Mouse (Mus musculus) embryonic facial prominence, embryonic 14.5 days (tissue): ENCODE measurements around the gene Amz2. TPM values are rescaled to one million over a fixed set of nuclear protein-coding genes. Genes with fewer than 3 reads are reported as not detected.

Experiments used
- ATAC-seq: fragments of 200-750 bp; cut with Nextera tagmentation; 2 replicates; pipeline ENCODE4 v1.8.0; 2017; ENCODE audit warnings: low read depth, moderate number of reproducible peaks, moderate TSS enrichment
- DNase-seq: peaks from one replicate; pipeline ENCODE4 v3.0.0-alpha.2; 2015; ENCODE audit warnings: low spot score
- H3K27ac ChIP-seq: fragments of 300-500 bp; sonication (generic); replicated peaks from 2 replicates; pipeline ENCODE4 v1.5.1; 2014; ENCODE audit warnings: low read depth, mild to moderate bottlenecking, low read length, moderate library complexity
- H3K27me3 ChIP-seq: fragments of 300-500 bp; sonication (generic); replicated peaks from 2 replicates; pipeline ENCODE4 v1.6.1; 2014; ENCODE audit warnings: low read length; ENCODE audit not compliant: control insufficient read depth, insufficient read depth
- H3K36me3 ChIP-seq: fragments of 300-500 bp; sonication (generic); 2 replicates; pipeline ENCODE4 v1.6.1; 2014; ENCODE audit warnings: low read length, mixed read lengths; ENCODE audit not compliant: control insufficient read depth, insufficient read depth
- H3K4me1 ChIP-seq: fragments of 300-500 bp; sonication (generic); 2 replicates; pipeline ENCODE4 v1.6.1; 2014; ENCODE audit warnings: antibody characterized with exemption, low read length; ENCODE audit not compliant: control insufficient read depth, insufficient read depth
- H3K4me2 ChIP-seq: fragments of 300-500 bp; sonication (generic); 2 replicates; pipeline ENCODE4 v1.6.1; 2014; ENCODE audit warnings: low read depth, mild to moderate bottlenecking, low read length, moderate library complexity, mixed read lengths
- H3K4me3 ChIP-seq: fragments of 300-500 bp; sonication (generic); 2 replicates; pipeline ENCODE4 v1.5.1; 2014; ENCODE audit warnings: low read depth, mild to moderate bottlenecking, low read length
- H3K9ac ChIP-seq: fragments of 300-500 bp; sonication (generic); 2 replicates; pipeline ENCODE4 v1.6.1; 2014; ENCODE audit warnings: low read depth, mild to moderate bottlenecking, low read length, moderate library complexity, mixed read lengths
- H3K9me3 ChIP-seq: fragments of 300-500 bp; sonication (generic); 2 replicates; pipeline ENCODE4 v1.6.1; 2016; ENCODE audit warnings: low read length; ENCODE audit not compliant: control insufficient read depth
- WGBS: fragments of 180-500 bp; shearing (Covaris S2); extraction: QIAGEN DNeasy Blood & Tissue Kit; methylation state at CpG from one replicate; pipeline ENCODE4 v1.1.7; 2014; 5-methylcytosine and 5-hydroxymethylcytosine counted together
- polyA plus RNA-seq: library from polyadenylated mRNA; unstranded; fragments of >200 nt; fragmentation: Nextera tagmentation; extraction: Ambion mirVana; gene quantifications from 2 replicates; pipeline ENCODE4 v1.2.1, GENCODE M21; 2014

The Amz2 gene
- polyA plus RNA-seq, 1 experiment from 2014 or later = 39.3 TPM

DNA sequence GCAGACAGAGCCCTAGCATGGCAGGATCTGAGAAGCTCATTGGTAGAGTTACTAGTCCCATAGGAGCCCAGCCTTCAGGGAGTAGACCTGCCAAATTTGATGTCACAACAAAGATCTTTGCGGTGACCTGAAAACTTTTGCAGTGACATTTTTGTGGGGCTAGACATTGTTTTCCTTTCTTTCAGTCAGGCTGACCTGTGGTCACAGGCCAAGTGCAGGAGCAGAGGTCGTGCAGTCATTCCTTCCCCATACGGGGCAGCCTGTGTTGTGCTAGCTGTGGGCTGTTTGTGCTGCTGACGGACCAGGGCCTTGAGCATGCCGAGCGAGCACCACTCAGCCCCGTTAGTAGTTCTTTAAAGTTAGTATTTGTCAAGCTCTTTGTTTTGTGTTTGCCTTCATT lies 34.0 kb upstream of the Amz2 start:
- DNase-seq = no peak
- 63% methylated on average over 7 of the region's 7 CpGs for WGBS
- Histone ChIP-seq H3K4me1 (no peaks in the 10 kb centered on the region), H3K4me2 (no peak overlapping the region), H3K9me3 (no peaks in the 10 kb centered on the region), H3K27ac (no peak overlapping the region), H3K9ac (no peak overlapping the region), H3K4me3 (no peak overlapping the region), H3K36me3 (peaks cover 32% of the 10 kb centered on the region), H3K27me3 (no peaks in the 10 kb centered on the region)
- no peak for ATAC-seq

DNA sequence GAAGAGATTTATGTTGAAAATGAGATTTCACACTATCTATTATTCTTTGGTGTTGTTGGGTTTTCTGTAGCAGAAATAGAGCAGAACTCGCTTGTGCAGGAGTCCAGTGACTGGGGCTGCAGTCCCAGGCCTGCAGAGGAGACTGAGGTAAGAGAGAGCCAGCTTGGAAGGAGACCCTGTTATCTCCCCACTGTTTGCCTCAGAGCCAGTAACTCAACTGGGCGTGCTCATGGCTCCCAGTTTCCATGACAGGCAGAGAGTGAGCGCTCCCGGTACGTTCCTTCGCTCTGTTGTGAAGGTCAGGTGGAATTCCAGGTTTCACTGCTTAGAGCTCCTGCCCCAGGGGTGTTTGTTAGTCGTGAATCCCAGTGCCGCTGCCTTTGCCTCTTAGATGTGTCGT lies 33.1 kb upstream of the Amz2 start:
- ATAC-seq = no peak
- H3K36me3 ChIP-seq = peaks cover 38% of the 10 kb centered on the region
- H3K27ac ChIP-seq = no peak overlapping the region
- H3K4me3 ChIP-seq = no peak overlapping the region
- H3K4me2 ChIP-seq = no peak overlapping the region
- H3K9ac ChIP-seq = no peak overlapping the region
- no peaks in the 10 kb centered on the region for H3K9me3 ChIP-seq
- H3K27me3 ChIP-seq = no peaks in the 10 kb centered on the region
- 88% methylated on average over 9 of the region's 9 CpGs for WGBS
- no peak for DNase-seq
- no peaks in the 10 kb centered on the region for H3K4me1 ChIP-seq

DNA sequence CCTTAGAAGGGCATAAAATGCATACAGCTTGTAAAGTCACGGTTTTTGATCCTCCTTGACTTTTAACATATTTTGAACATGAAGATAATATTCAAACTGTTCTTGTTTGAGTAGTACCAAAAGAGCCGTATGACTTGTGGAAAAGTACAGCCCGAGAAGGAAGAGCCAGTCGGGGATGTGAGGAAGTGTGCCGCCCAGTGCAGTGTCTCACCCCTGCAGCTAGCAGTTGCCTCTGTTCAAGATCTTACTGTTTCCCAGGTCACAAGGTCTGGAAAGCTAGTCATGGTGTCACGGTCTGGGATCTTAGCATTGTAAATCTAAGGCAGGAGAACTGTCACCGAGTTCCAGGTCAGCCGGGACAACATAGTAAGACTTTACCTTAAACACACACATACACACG lies 31.0 kb upstream of the Amz2 start:
- no peak overlapping the region for H3K9ac ChIP-seq
- no peaks in the 10 kb centered on the region for H3K27me3 ChIP-seq
- no peaks in the 10 kb centered on the region for H3K9me3 ChIP-seq
- no peak for ATAC-seq
- H3K27ac ChIP-seq = no peak overlapping the region
- peaks cover 51% of the 10 kb centered on the region for H3K36me3 ChIP-seq
- no peaks in the 10 kb centered on the region for H3K4me1 ChIP-seq
- no peak overlapping the region for H3K4me2 ChIP-seq
- WGBS = 88% methylated on average over 9 of the region's 9 CpGs
- DNase-seq = no peak
- H3K4me3 ChIP-seq = no peak overlapping the region

DNA sequence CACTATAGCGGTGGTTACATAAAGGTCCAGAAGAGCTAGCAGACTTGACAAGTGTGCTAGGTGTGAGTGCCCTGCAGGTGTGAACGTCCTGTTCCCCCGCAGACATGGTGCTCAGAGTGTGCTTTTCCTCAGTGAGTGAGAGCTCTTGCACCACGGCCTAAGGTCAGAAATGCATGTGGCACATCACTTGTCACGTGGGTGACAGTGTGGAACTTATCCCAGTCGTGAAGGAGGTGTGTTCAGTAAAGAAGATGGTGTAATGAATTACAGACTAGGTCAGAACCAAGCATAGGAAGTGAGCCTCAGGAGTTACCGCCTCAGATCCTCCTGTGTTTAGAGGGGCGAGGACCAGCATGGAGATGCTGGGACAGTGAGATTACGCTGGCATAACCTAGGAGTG lies 30.5 kb upstream of the Amz2 start:
- 87% methylated on average over 9 of the region's 9 CpGs for WGBS
- no peaks in the 10 kb centered on the region for H3K4me1 ChIP-seq
- DNase-seq (no peak), ATAC-seq (no peak)
- no peaks in the 10 kb centered on the region for H3K27me3 ChIP-seq
- H3K9me3 ChIP-seq = no peaks in the 10 kb centered on the region
- no peak overlapping the region for H3K9ac ChIP-seq
- H3K36me3 ChIP-seq = peaks cover 54% of the 10 kb centered on the region
- no peak overlapping the region for H3K27ac ChIP-seq
- no peak overlapping the region for H3K4me2 ChIP-seq
- no peak overlapping the region for H3K4me3 ChIP-seq

DNA sequence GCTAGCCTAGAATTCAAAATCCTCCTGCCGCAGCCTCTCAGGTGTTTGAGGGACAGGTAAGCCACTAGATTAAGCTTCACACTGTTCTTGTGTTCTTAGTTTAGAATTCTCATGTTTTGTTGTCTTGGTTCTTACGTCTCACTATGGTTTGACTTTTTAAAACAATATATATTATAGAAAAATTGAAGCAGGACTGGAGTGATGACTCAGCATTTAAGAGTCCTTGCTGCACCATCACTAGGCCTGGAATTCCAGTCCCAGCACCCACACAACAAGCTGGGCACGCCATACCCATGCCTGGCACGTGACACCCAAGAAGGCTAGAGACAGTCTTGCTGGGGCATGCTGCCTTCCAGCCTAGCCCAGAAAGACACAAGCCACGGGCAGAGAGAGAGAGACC lies 19.3 kb upstream of the Amz2 start:
- Histone ChIP-seq H3K9me3 (no peaks in the 10 kb centered on the region), H3K27me3 (no peaks in the 10 kb centered on the region), H3K9ac (no peak overlapping the region), H3K4me2 (no peak overlapping the region), H3K36me3 (no peaks in the 10 kb centered on the region), H3K27ac (no peak overlapping the region), H3K4me1 (no peaks in the 10 kb centered on the region), H3K4me3 (no peak overlapping the region)
- WGBS = 83% methylated on average over 5 of the region's 5 CpGs
- ATAC-seq (no peak), DNase-seq (no peak)

DNA sequence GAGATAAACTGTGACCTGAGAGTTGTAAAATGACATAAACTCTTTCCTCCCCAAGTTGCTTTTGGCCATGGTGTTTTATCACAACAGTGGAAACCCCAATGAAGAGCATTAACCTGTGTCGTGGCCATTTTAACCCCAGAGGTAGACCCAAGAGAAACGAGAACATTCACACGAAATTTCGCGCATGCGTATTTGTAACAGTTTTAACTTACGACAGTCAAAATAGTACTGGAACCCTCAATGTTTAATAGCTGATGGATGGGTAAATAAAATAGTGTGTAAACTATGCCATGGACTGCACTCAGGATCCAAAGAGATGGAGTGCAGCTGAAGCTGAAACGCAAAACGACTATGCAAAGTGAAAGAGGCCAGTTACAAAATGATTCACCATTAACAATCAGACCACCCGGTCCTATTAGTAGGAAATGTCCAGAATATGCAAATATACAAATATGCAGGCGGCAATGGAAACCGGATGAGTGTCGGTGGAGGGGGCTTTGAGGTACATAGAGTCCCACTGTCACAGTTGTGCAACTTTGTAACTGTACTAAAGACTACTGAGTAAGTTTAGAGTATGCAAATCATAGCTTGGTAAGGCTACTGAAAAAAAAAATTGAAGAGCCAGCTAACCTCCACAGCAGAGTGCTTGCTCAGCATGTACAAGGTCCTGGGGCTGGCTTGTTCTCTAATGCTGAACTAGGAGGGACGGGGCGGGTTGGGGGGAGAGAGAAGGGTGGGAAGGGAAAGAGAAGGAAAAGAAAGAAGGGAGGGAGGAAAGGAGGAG lies 15.4 kb upstream of the Amz2 start:
- Histone ChIP-seq H3K4me1 (no peaks in the 10 kb centered on the region), H3K4me2 (no peak overlapping the region), H3K36me3 (no peaks in the 10 kb centered on the region), H3K9me3 (no peaks in the 10 kb centered on the region), H3K27ac (no peak overlapping the region), H3K4me3 (no peak overlapping the region), H3K9ac (no peak overlapping the region), H3K27me3 (no peaks in the 10 kb centered on the region)
- DNase-seq (no peak), ATAC-seq (no peak)
- 89% methylated on average over 15 of the region's 15 CpGs for WGBS

DNA sequence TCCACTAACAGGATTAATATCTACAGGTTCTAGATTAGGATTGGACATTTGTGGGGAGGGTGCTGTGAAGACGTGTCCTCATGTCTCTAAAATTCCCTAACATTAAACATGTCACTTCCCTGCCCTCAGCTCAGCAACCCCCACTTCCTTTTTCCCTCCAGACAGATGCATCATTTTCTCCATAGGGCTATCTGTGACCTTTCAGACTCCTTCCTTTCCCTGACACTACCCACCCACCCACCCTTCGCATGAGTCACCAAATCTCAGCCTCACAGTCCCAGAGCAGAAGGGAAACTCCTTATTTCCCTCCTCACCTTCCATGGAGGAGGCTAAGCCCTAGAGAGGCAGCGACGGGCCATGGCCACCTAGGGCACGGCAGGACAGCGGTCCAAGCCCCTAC lies 12.1 kb upstream of the Amz2 start, which contains the start of gene 9930022D16Rik:
Gene 9930022D16Rik, plus strand, starts transcription at position 301 of the 400 bp plus-strand sequence.
- DNase-seq (no peak), ATAC-seq (no peak)
- no peaks in the 10 kb centered on the region for H3K36me3 ChIP-seq
- H3K4me2 ChIP-seq = no peak within 1 kb of the TSS
- no peaks in the 10 kb centered on the region for H3K27me3 ChIP-seq
- 85% methylated on average over 6 of the region's 6 CpGs for WGBS
- H3K9me3 ChIP-seq = no peaks in the 10 kb centered on the region
- no peaks in the 10 kb centered on the region for H3K4me1 ChIP-seq
- no peak within 1 kb of the TSS for H3K4me3 ChIP-seq
- no peak within 1 kb of the TSS for H3K27ac ChIP-seq
- H3K9ac ChIP-seq = no peak within 1 kb of the TSS

DNA sequence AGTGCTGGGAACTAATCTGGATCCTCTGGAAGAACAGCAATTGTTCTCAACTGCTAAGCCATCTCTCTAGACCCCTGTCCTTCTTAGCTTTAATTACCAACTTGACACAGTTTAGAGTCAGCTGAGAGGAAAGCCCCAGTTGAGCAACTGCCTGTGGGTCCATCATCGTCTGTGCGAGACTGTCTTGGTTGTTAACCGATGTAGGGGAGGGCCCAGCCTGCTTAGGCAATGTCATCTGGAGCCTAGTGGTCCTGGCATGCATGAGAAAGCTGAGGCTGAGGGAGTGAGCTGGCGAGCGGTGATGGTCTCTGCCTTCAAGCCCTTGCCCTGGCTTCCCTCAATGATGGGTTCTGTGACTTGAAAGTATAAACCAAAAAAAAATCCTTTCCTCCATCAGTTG lies 10.9 kb upstream of the Amz2 start:
- WGBS = 87% methylated on average over 5 of the region's 5 CpGs
- H3K27ac ChIP-seq = no peak overlapping the region

DNA sequence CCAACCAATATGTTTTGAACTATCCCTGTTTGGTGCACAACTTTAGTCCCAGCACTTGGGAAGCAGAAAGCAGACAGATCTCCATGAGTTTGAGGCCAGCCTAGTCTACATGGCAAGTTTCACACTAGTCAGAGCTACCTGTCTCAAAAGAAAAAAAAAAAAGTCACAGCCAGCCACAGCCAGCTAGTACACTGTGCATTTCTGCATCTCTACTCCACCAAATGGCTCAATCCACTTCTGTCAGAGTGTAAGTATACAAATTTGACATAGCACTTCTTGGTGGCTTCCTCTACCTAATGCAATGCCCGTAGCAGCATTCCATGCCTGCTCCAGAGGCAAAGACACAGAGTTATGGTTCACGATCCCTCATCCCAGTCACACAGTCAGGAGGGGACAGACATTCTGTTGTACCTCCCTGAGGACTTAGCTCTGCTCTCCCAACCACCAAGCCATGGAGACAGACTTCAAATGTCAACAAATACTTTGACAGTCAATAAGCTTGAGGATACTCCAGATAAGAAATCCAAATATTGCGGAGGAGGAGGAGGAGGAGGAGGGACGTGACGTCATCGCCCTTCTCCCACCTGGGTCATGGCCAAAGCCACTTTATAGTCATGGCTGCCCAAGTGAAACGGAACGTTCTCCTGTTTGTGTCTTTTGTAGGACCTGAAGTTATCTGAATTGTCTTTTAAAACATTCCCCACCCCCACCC lies 8.9 kb upstream of the Amz2 start:
- WGBS = 84% methylated on average over 8 of the region's 8 CpGs
- no peak for DNase-seq

More for the DNA sequence above, 10.9 kb upstream of the Amz2 start:
- Histone ChIP-seq H3K9me3 (no peaks in the 10 kb centered on the region), H3K9ac (no peak overlapping the region), H3K4me3 (no peak overlapping the region), H3K4me1 (no peaks in the 10 kb centered on the region), H3K36me3 (no peaks in the 10 kb centered on the region), H3K4me2 (no peak overlapping the region), H3K27me3 (no peaks in the 10 kb centered on the region)
- ATAC-seq = no peak
- DNase-seq = no peak

More for the DNA sequence above, 8.9 kb upstream of the Amz2 start:
- Histone ChIP-seq H3K36me3 (no peaks in the 10 kb centered on the region), H3K9me3 (no peaks in the 10 kb centered on the region), H3K4me1 (no peaks in the 10 kb centered on the region), H3K9ac (no peak overlapping the region), H3K4me2 (no peak overlapping the region), H3K4me3 (no peak overlapping the region), H3K27me3 (no peaks in the 10 kb centered on the region), H3K27ac (no peak overlapping the region)
- no peak for ATAC-seq
